10 mouse cellular contexts compared by ENCODE assay signal in the genomic region with DNA sequence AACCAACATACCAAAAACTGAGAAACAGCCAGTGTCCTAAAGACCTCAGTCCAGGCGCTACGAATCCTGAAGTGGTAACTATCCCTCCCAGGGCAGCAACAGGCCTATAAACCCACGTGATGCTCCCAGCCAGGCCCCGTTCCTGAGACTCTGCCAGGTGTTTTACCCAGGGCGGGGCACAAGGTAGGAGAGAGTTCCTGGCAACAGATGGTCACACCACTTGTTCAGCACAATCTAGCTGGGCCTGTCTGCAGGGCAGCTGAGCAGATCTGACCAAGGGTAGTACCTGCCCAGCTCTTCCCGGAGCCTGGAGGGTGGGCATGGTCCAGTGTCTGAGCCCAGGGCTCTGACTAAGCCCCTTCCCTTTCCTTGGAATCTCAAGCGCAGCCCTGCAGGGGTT. TPM values are rescaled to one million over a fixed set of nuclear protein-coding genes. Genes with fewer than 3 reads are reported as not detected.
DNase-seq lines count a peak whose midpoint lies in the region; ATAC-seq and TF ChIP-seq lines count a peak whose summit lies in the region.
"Had no signal": no experiment of that assay in that cellular context is flagged by ENCODE, and none has a peak within 500 bp of the region (broad histone marks: within the 10 kb centered on the region; RNA-seq: fewer than 3 reads in every experiment).

No protein-coding gene starts in this region.

- WGBS in embryonic facial prominence, embryonic 15.5 days: 75% methylated on average over 7 of the region's 7 CpGs
- WGBS in small intestine, adult 2 months: 28% methylated on average over 7 of the region's 7 CpGs
- WGBS in forebrain, embryonic 13.5 days: 96% methylated on average over 7 of the region's 7 CpGs
- WGBS in midbrain, embryonic 13.5 days: 92% methylated on average over 7 of the region's 7 CpGs

- peak; percentile 22; the same call in 1 of the 2 replicates for ATAC-seq in embryonic facial prominence, embryonic 15.5 days (ENCODE audit: insufficient number of reproducible peaks, low FRiP score, low TSS enrichment, low read depth)
- ATAC-seq in forebrain, embryonic 13.5 days: no peak
- ATAC-seq in midbrain, embryonic 13.5 days: no peak
- ATAC-seq: forebrain, embryonic 14.5 days had no signal

- H3K4me1 ChIP-seq in embryonic facial prominence, embryonic 15.5 days: peaks cover 8% of the 10 kb centered on the region; the same call in 1 of the 2 replicates
- H3K4me1 ChIP-seq in small intestine, adult 2 months (ENCODE audit: control insufficient read depth, insufficient read depth, insufficient read length, low read length): peaks cover 17% of the 10 kb centered on the region
- H3K4me1 ChIP-seq in forebrain, embryonic 13.5 days: no peaks in the 10 kb centered on the region
- 0 out of 2 replicates have a peak, but pooled peaks cover under 1% of the 10 kb centered on the region for H3K4me1 ChIP-seq in midbrain, embryonic 13.5 days (replicated peaks)

- H3K9ac ChIP-seq in embryonic facial prominence, embryonic 15.5 days: no peak overlapping the region
- H3K9ac ChIP-seq in forebrain, embryonic 13.5 days: no peak overlapping the region
- no peak overlapping the region for H3K9ac ChIP-seq in midbrain, embryonic 13.5 days (replicated peaks)

- TF ChIP-seq POLR2A in small intestine, adult 2 months (IDR thresholded peaks at IDR 0.05; ENCODE audit: low read depth, low read length): 0 out of 2 replicates have a peak, but pooled peaks have one; percentile 14

- peak overlapping the region; percentile 43; the same call in 1 of the 2 replicates for H3K27ac ChIP-seq in layer of hippocampus, adult 2 months
- no peak overlapping the region for H3K27ac ChIP-seq in embryonic facial prominence, embryonic 15.5 days (replicated peaks)
- no peak overlapping the region for H3K27ac ChIP-seq in small intestine, adult 2 months (ENCODE audit: insufficient read depth, low read depth, low read length)
- no peak overlapping the region for H3K27ac ChIP-seq in forebrain, embryonic 13.5 days
- no peak overlapping the region for H3K27ac ChIP-seq in midbrain, embryonic 13.5 days

- no peaks in the 10 kb centered on the region for H3K36me3 ChIP-seq in embryonic facial prominence, embryonic 15.5 days
- H3K36me3 ChIP-seq in small intestine, adult 2 months (ENCODE audit: control insufficient read depth, insufficient read depth, low read length): no peaks in the 10 kb centered on the region
- H3K36me3 ChIP-seq in forebrain, embryonic 13.5 days (ENCODE audit: poor library complexity, severe bottlenecking): no peaks in the 10 kb centered on the region
- H3K36me3 ChIP-seq in midbrain, embryonic 13.5 days: no peaks in the 10 kb centered on the region

- H3K27me3 ChIP-seq in embryonic facial prominence, embryonic 15.5 days: no peaks in the 10 kb centered on the region
- H3K27me3 ChIP-seq in small intestine, adult 2 months (ENCODE audit: control insufficient read depth, insufficient read depth, low read length): no peaks in the 10 kb centered on the region
- H3K27me3 ChIP-seq in forebrain, embryonic 13.5 days: no peaks in the 10 kb centered on the region
- H3K27me3 ChIP-seq in midbrain, embryonic 13.5 days: no peaks in the 10 kb centered on the region

- H3K4me2 ChIP-seq in embryonic facial prominence, embryonic 15.5 days (replicated peaks): no peak overlapping the region
- H3K4me2 ChIP-seq in forebrain, embryonic 13.5 days: no peak overlapping the region
- no peak overlapping the region for H3K4me2 ChIP-seq in midbrain, embryonic 13.5 days (replicated peaks)

- TF ChIP-seq CTCF in layer of hippocampus, adult 2 months (conservative IDR thresholded peaks at IDR 0.05): no peak
- TF ChIP-seq CTCF in small intestine, adult 2 months (IDR thresholded peaks at IDR 0.05; ENCODE audit: extremely low read depth, insufficient read length, insufficient replicate concordance, low read depth, low read length): no peak

- H3K4me3 ChIP-seq in layer of hippocampus, adult 2 months: no peak overlapping the region
- H3K4me3 ChIP-seq in embryonic facial prominence, embryonic 15.5 days (replicated peaks): no peak overlapping the region
- H3K4me3 ChIP-seq in small intestine, adult 2 months (ENCODE audit: low read depth, low read length): no peak overlapping the region
- no peak overlapping the region for H3K4me3 ChIP-seq in forebrain, embryonic 13.5 days
- no peak overlapping the region for H3K4me3 ChIP-seq in midbrain, embryonic 13.5 days (replicated peaks)

- H3K9me3 ChIP-seq in embryonic facial prominence, embryonic 15.5 days (replicated peaks): no peaks in the 10 kb centered on the region
- H3K9me3 ChIP-seq in forebrain, embryonic 13.5 days (replicated peaks): no peaks in the 10 kb centered on the region
- no peaks in the 10 kb centered on the region for H3K9me3 ChIP-seq in midbrain, embryonic 13.5 days

- no peak for DNase-seq in layer of hippocampus, adult 2 months (ENCODE audit: low spot score in 2 of 2)
- DNase-seq in layer of hippocampus, postnatal 10 days (ENCODE audit: low spot score in 2 of 2): no peak
- DNase-seq in kidney, postnatal 36 days: peak; percentile 88 to 93
- DNase-seq in Muller cell, postnatal 12 days (ENCODE audit: inconsistent ontology term): no peak

RNA-seq across cellular contexts. Expression of gene Kazn, which starts 45.4 kb away (rescaled TPM):
- total RNA-seq in layer of hippocampus, adult 2 months (2021): 10 to 100 TPM; 41.1 to 42.9 TPM
- 10 to 100 TPM; 40.3 to 52.8 TPM for total RNA-seq in layer of hippocampus, postnatal 10 days (2021)
- 16.4 and 17.3 TPM in 2 replicates for polyA plus RNA-seq in embryonic facial prominence, embryonic 15.5 days (2015; fragmentation: Nextera tagmentation; extraction: Ambion mirVana)
- 13.1 and 15.3 TPM in 2 replicates for polyA plus RNA-seq in small intestine, adult 2 months (2012; rRNA removed)
- polyA plus RNA-seq in forebrain, embryonic 13.5 days (2015; fragmentation: Nextera tagmentation; extraction: Ambion mirVana): 18.3 and 19.1 TPM in 2 replicates
- 18.7 and 23.5 TPM in 2 replicates for polyA plus RNA-seq in midbrain, embryonic 13.5 days (2015; fragmentation: Nextera tagmentation; extraction: Ambion mirVana)
- total RNA-seq: neutrophil, adult 5-6 weeks had no signal

Comparison
In these comparisons a context has a peak if more than half of its experiments do, and no peak if none do; other contexts are left out.
1. DNase-seq: peak in kidney, postnatal 36 days (2 of 2); none in layer of hippocampus, adult 2 months (0 of 2), layer of hippocampus, postnatal 10 days (0 of 2) and Muller cell, postnatal 12 days (single experiment).